Mouse (Mus musculus) neural tube, embryonic 11.5 days (tissue): ENCODE results near the gene Ptx3. TPM values are rescaled to one million over a fixed set of nuclear protein-coding genes. Genes with fewer than 3 reads are reported as not detected.

Experiments
- ATAC-seq: fragments of 200-750 bp; cut with Nextera tagmentation; 2 replicates; pipeline ENCODE4 v1.8.0; 2017; ENCODE audit warnings: moderate number of reproducible peaks, mild to moderate bottlenecking, moderate TSS enrichment, moderate library complexity; ENCODE audit not compliant: insufficient read depth, low FRiP score, low TSS enrichment
- DNase-seq: peaks from one replicate; pipeline ENCODE4 v3.0.0-alpha.2; 2015; ENCODE audit warnings: low spot score
- H3K27ac ChIP-seq: fragments of 300-500 bp; sonication (generic); 2 replicates; pipeline ENCODE4 v1.5.1; 2014; ENCODE audit warnings: low read depth, mild to moderate bottlenecking, low read length
- H3K27me3 ChIP-seq: fragments of 300-500 bp; sonication (generic); 2 replicates; pipeline ENCODE4 v1.6.1; 2014; ENCODE audit warnings: mild to moderate bottlenecking, low read length, mixed read lengths; ENCODE audit not compliant: control insufficient read depth, insufficient read depth
- H3K36me3 ChIP-seq: fragments of 300-500 bp; sonication (generic); 2 replicates; pipeline ENCODE4 v1.6.1; 2014; ENCODE audit warnings: mild to moderate bottlenecking, low read length, moderate library complexity, mixed read lengths; ENCODE audit not compliant: control insufficient read depth, insufficient read depth
- H3K4me1 ChIP-seq: fragments of 300-500 bp; sonication (generic); 2 replicates; pipeline ENCODE4 v1.6.1; 2014; ENCODE audit warnings: low read length, mixed read lengths; ENCODE audit not compliant: control insufficient read depth, insufficient read depth
- H3K4me2 ChIP-seq: fragments of 300-500 bp; sonication (generic); 2 replicates; pipeline ENCODE4 v1.6.1; 2014; ENCODE audit warnings: low read depth, mild to moderate bottlenecking, moderate library complexity
- H3K4me3 ChIP-seq: fragments of 300-500 bp; sonication (generic); 2 replicates; pipeline ENCODE4 v1.5.1; 2014; ENCODE audit warnings: low read depth, low read length
- H3K9ac ChIP-seq: fragments of 300-500 bp; sonication (generic); 2 replicates; pipeline ENCODE4 v1.6.1; 2014; ENCODE audit warnings: mild to moderate bottlenecking, low read length
- H3K9me3 ChIP-seq: fragments of 300-500 bp; sonication (generic); 2 replicates; pipeline ENCODE4 v1.6.1; 2016; ENCODE audit warnings: low read length; ENCODE audit not compliant: control insufficient read depth
- WGBS: fragments of 180-500 bp; shearing (Covaris S2); extraction: QIAGEN DNeasy Blood & Tissue Kit; methylation state at CpG from one replicate; pipeline ENCODE4 v1.1.7; 2014; 5-methylcytosine and 5-hydroxymethylcytosine counted together
- polyA plus RNA-seq: library from polyadenylated mRNA; unstranded; fragments of >200 nt; fragmentation: Nextera tagmentation; extraction: Ambion mirVana; gene quantifications from 2 replicates; pipeline ENCODE4 v1.2.1, GENCODE M21; 2014

The Ptx3 gene
- polyA plus RNA-seq: 21.2 and 23.3 TPM in 2 replicates

- no peaks in the 10 kb centered on the region for H3K9me3 ChIP-seq
- peak within 1 kb of the TSS; percentile 72 for H3K9ac ChIP-seq
- peak; percentile 8; the same call in 1 of the 2 replicates for ATAC-seq
- H3K36me3 ChIP-seq: no peaks in the 10 kb centered on the region
- H3K4me2 ChIP-seq: peak within 1 kb of the TSS; percentile 97
- peaks cover 5% of the 10 kb centered on the region; the same call in 1 of the 2 replicates for H3K4me1 ChIP-seq
- DNase-seq: peak; percentile 60
- H3K27ac ChIP-seq: peak within 1 kb of the TSS; percentile 21; the same call in 1 of the 2 replicates
- WGBS: 2% methylated on average over 20 of the region's 20 CpGs
- H3K4me3 ChIP-seq: peak within 1 kb of the TSS; percentile 55
- no peaks in the 10 kb centered on the region for H3K27me3 ChIP-seq
These were observed at the start of gene Ptx3 for GRCm38 (mm10) chr3:66219655-66220191. Gene Ptx3 (plus strand): TSS chr3:66219910.

- H3K27me3 ChIP-seq: no peaks in the 10 kb centered on the region
- no peaks in the 10 kb centered on the region for H3K36me3 ChIP-seq
- 75% methylated on average over 5 of the region's 5 CpGs for WGBS
- DNase-seq: no peak
- no peaks in the 10 kb centered on the region for H3K4me1 ChIP-seq
- no peaks in the 10 kb centered on the region for H3K9me3 ChIP-seq
- no peak for ATAC-seq
- H3K4me3 ChIP-seq: no peak overlapping the region
- no peak overlapping the region for H3K4me2 ChIP-seq
- H3K27ac ChIP-seq: no peak overlapping the region
- no peak overlapping the region for H3K9ac ChIP-seq
These were observed 46.8 kb upstream of the Ptx3 start for GRCm38 (mm10) chr3:66172907-66173306.

GRCm38 (mm10) chr3:66179647-66180046 lies 40.1 kb upstream of the Ptx3 start:
- no peak overlapping the region for H3K9ac ChIP-seq
- ATAC-seq (no peak), DNase-seq (no peak)
- H3K36me3 ChIP-seq: no peaks in the 10 kb centered on the region
- H3K27ac ChIP-seq: no peak overlapping the region
- WGBS: 70% methylated on average over 2 of the region's 2 CpGs
- H3K4me1 ChIP-seq: no peaks in the 10 kb centered on the region
- no peaks in the 10 kb centered on the region for H3K27me3 ChIP-seq
- H3K4me2 ChIP-seq: no peak overlapping the region
- H3K4me3 ChIP-seq: no peak overlapping the region
- H3K9me3 ChIP-seq: no peaks in the 10 kb centered on the region

- H3K9ac ChIP-seq: no peak overlapping the region
- H3K4me2 ChIP-seq: no peak overlapping the region
- no peak for ATAC-seq
- WGBS: 80% methylated on average over 3 of the region's 3 CpGs
- no peaks in the 10 kb centered on the region for H3K27me3 ChIP-seq
- no peak overlapping the region for H3K4me3 ChIP-seq
- H3K4me1 ChIP-seq: no peaks in the 10 kb centered on the region
- DNase-seq: no peak
- no peaks in the 10 kb centered on the region for H3K36me3 ChIP-seq
- H3K27ac ChIP-seq: no peak overlapping the region
- H3K9me3 ChIP-seq: no peaks in the 10 kb centered on the region
These were observed 25.7 kb upstream of the Ptx3 start for GRCm38 (mm10) chr3:66193910-66194562.

GRCm38 (mm10) chr3:66208836-66209573 lies 10.7 kb upstream of the Ptx3 start:
- H3K4me1 ChIP-seq: no peaks in the 10 kb centered on the region
- H3K4me2 ChIP-seq: no peak overlapping the region
- no peak overlapping the region for H3K9ac ChIP-seq
- H3K4me3 ChIP-seq: no peak overlapping the region
- DNase-seq (no peak), ATAC-seq (no peak)
- H3K27me3 ChIP-seq: no peaks in the 10 kb centered on the region
- WGBS: 89% methylated on average over 4 of the region's 4 CpGs
- H3K36me3 ChIP-seq: no peaks in the 10 kb centered on the region
- no peaks in the 10 kb centered on the region for H3K9me3 ChIP-seq
- H3K27ac ChIP-seq: no peak overlapping the region

- no peak overlapping the region for H3K27ac ChIP-seq
- H3K9me3 ChIP-seq: no peaks in the 10 kb centered on the region
- 96% methylated on average over 1 of the region's 1 CpGs for WGBS
- no peak overlapping the region for H3K4me2 ChIP-seq
- ATAC-seq (no peak), DNase-seq (no peak)
- H3K9ac ChIP-seq: no peak overlapping the region
- no peak overlapping the region for H3K4me3 ChIP-seq
- H3K36me3 ChIP-seq: no peaks in the 10 kb centered on the region
- no peaks in the 10 kb centered on the region for H3K4me1 ChIP-seq
- H3K27me3 ChIP-seq: no peaks in the 10 kb centered on the region
These were observed 6.2 kb upstream of the Ptx3 start for GRCm38 (mm10) chr3:66213524-66213923.

- no peak overlapping the region for H3K4me2 ChIP-seq
- no peak overlapping the region for H3K27ac ChIP-seq
- 73% methylated on average over 8 of the region's 8 CpGs for WGBS
- no peak for DNase-seq
- no peaks in the 10 kb centered on the region for H3K27me3 ChIP-seq
- no peak for ATAC-seq
- H3K4me1 ChIP-seq: no peaks in the 10 kb centered on the region
- H3K9ac ChIP-seq: no peak overlapping the region
- no peaks in the 10 kb centered on the region for H3K9me3 ChIP-seq
- H3K4me3 ChIP-seq: no peak overlapping the region
- no peaks in the 10 kb centered on the region for H3K36me3 ChIP-seq
These were observed 4.0 kb upstream of the Ptx3 start for GRCm38 (mm10) chr3:66215759-66216158.

- H3K4me2 ChIP-seq: peak overlapping the region; percentile 97
- peak; percentile 91 for ATAC-seq
- DNase-seq: peak; percentile 71
- H3K27ac ChIP-seq: peak overlapping the region; percentile 21; the same call in 1 of the 2 replicates
- peaks cover 5% of the 10 kb centered on the region; the same call in 1 of the 2 replicates for H3K4me1 ChIP-seq
- WGBS: under 1% methylated on average over 48 of the region's 54 CpGs
- H3K36me3 ChIP-seq: no peaks in the 10 kb centered on the region
- no peaks in the 10 kb centered on the region for H3K9me3 ChIP-seq
- H3K4me3 ChIP-seq: peak overlapping the region; percentile 55
- H3K9ac ChIP-seq: peak overlapping the region; percentile 72
- no peaks in the 10 kb centered on the region for H3K27me3 ChIP-seq
These were observed 988 bp downstream of the Ptx3 start for GRCm38 (mm10) chr3:66220554-66221242.
